In the genomic region with DNA sequence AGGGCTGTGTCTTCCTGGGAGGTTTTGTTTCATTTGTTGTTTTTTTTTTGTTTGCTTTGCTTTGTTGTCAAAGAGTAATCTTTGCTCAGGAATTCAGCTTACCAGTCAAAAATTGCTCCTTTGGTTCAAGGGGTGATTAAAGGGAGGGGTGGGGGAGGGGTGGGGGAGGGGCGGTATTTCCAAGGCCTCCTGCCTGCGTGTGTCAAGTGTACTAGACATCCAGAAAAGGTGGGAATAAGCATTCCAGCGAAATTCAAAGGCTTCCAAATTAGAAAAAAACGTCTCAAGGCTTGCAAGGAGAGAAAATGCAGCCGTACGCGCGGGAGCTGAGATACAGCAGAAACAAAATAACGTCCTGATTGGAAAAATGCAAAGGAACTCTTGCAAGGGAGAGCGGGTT, we compare ENCODE assay signal across 8 mouse cellular contexts. TPM values are rescaled to one million over a fixed set of nuclear protein-coding genes. Genes with fewer than 3 reads are reported as not detected.
A peak's percentile ranks its signal among the peaks of the same experiment; 100 is the strongest.
DNase-seq lines count a peak whose midpoint lies in the region; ATAC-seq and TF ChIP-seq lines count a peak whose summit lies in the region.

No protein-coding gene starts in this region.

- ATAC-seq in heart, postnatal 0 days (ENCODE audit: insufficient read depth, low read depth) = no peak
- ATAC-seq in midbrain, embryonic 14.5 days (ENCODE audit: low FRiP score, low TSS enrichment) = no peak
- no peak for ATAC-seq in monocyte, adult 5-6 weeks (replicated peaks; ENCODE audit: insufficient number of reproducible peaks, low FRiP score, low TSS enrichment, poor library complexity, severe bottlenecking)

- no peak for TF ChIP-seq EP300 in heart, postnatal 0 days (IDR thresholded peaks at IDR 0.05; ENCODE audit: low read depth)

- H3K9me3 ChIP-seq in heart, postnatal 0 days (replicated peaks; ENCODE audit: control insufficient read depth, low read length) = no peaks in the 10 kb centered on the region
- H3K9me3 ChIP-seq in hindbrain, embryonic 10.5 days = no peaks in the 10 kb centered on the region
- no peaks in the 10 kb centered on the region for H3K9me3 ChIP-seq in midbrain, embryonic 14.5 days (ENCODE audit: control insufficient read depth, low read length)

- H3K27ac ChIP-seq in heart, postnatal 0 days (ENCODE audit: low read depth) = peak overlapping the region; percentile 75
- H3K27ac ChIP-seq in brown adipose tissue, adult 24 weeks (replicated peaks; ENCODE audit: low read depth, low read length) = no peak overlapping the region
- peak overlapping the region; percentile 81 for H3K27ac ChIP-seq in hindbrain, embryonic 10.5 days
- peak overlapping the region; percentile 78 for H3K27ac ChIP-seq in midbrain, embryonic 14.5 days (replicated peaks; ENCODE audit: low read depth, low read length)

- no peaks in the 10 kb centered on the region for H3K27me3 ChIP-seq in heart, postnatal 0 days (ENCODE audit: control insufficient read depth, insufficient read depth, low read length)
- H3K27me3 ChIP-seq in hindbrain, embryonic 10.5 days (ENCODE audit: insufficient read depth, poor library complexity, severe bottlenecking) = no peaks in the 10 kb centered on the region
- H3K27me3 ChIP-seq in midbrain, embryonic 14.5 days (ENCODE audit: control insufficient read depth, insufficient read depth, low read length) = no peaks in the 10 kb centered on the region

- peak overlapping the region; percentile 63 for H3K4me2 ChIP-seq in heart, postnatal 0 days (ENCODE audit: low read depth, low read length)
- H3K4me2 ChIP-seq in midbrain, embryonic 14.5 days (ENCODE audit: low read length) = peak overlapping the region; percentile 47

- no peaks in the 10 kb centered on the region for H3K36me3 ChIP-seq in heart, postnatal 0 days (replicated peaks; ENCODE audit: control insufficient read depth, insufficient read depth, low read length)
- H3K36me3 ChIP-seq in hindbrain, embryonic 10.5 days = no peaks in the 10 kb centered on the region
- H3K36me3 ChIP-seq in midbrain, embryonic 14.5 days (ENCODE audit: control insufficient read depth, insufficient read depth, low read length) = no peaks in the 10 kb centered on the region

- peaks cover 12% of the 10 kb centered on the region; the same call in 1 of the 2 replicates for H3K4me1 ChIP-seq in heart, postnatal 0 days (ENCODE audit: control insufficient read depth, insufficient read depth)
- no peaks in the 10 kb centered on the region for H3K4me1 ChIP-seq in brown adipose tissue, adult 24 weeks (ENCODE audit: control insufficient read depth, insufficient read depth, insufficient read length, low read length)
- H3K4me1 ChIP-seq in hindbrain, embryonic 10.5 days (replicated peaks) = peaks cover 11% of the 10 kb centered on the region
- peaks cover 15% of the 10 kb centered on the region for H3K4me1 ChIP-seq in midbrain, embryonic 14.5 days (ENCODE audit: control insufficient read depth, insufficient read depth, low read length)

- TF ChIP-seq CTCF in heart, postnatal 0 days (IDR thresholded peaks at IDR 0.05; ENCODE audit: low read depth) = no peak

- intact Hi-C loops in heart, postnatal 10 days (cut with DNase I) = no loop called here

- WGBS in heart, postnatal 0 days = 13% methylated on average over 10 of the region's 10 CpGs
- 33% methylated on average over 10 of the region's 10 CpGs for WGBS in hindbrain, embryonic 10.5 days
- WGBS in midbrain, embryonic 14.5 days = 6% methylated on average over 10 of the region's 10 CpGs

- DNase-seq in heart, postnatal 0 days (ENCODE audit: low spot score) = no peak
- no peak for DNase-seq in heart, postnatal 10 days
- no peak for DNase-seq in hindbrain, embryonic 10.5 days (ENCODE audit: low spot score)
- DNase-seq in midbrain, embryonic 14.5 days = no peak
- DNase-seq in right cerebral cortex, postnatal 36 days (ENCODE audit: low spot score in 2 of 2) = no peak
- no peak for DNase-seq in urinary bladder, adult 2 months (ENCODE audit: low spot score)

- H3K9ac ChIP-seq in heart, postnatal 0 days (replicated peaks; ENCODE audit: low read depth, low read length) = 0 out of 2 replicates have a peak overlapping the region, but pooled peaks have one; percentile 14
- H3K9ac ChIP-seq in midbrain, embryonic 14.5 days (replicated peaks; ENCODE audit: low read length) = peak overlapping the region; percentile 52

- H3K4me3 ChIP-seq in heart, postnatal 0 days (ENCODE audit: low read depth, low read length) = peak overlapping the region; percentile 31
- peak overlapping the region; percentile 0 for H3K4me3 ChIP-seq in brown adipose tissue, adult 24 weeks (ENCODE audit: insufficient read depth, low read depth, low read length)
- peak overlapping the region; percentile 24 for H3K4me3 ChIP-seq in hindbrain, embryonic 10.5 days
- no peak overlapping the region for H3K4me3 ChIP-seq in midbrain, embryonic 14.5 days (replicated peaks; ENCODE audit: low read depth, low read length)

RNA-seq across cellular contexts. Expression of a gene that starts 5.0 kb away (rescaled TPM):
- total RNA-seq in heart, postnatal 0 days (2014; rRNA removed; ENCODE audit: low replicate concordance) = not detected in 2 replicates
- polyA plus RNA-seq in heart, postnatal 0 days (2015; fragmentation: Nextera tagmentation; extraction: Ambion mirVana) = 0.14 and 0.40 TPM in 2 replicates
- under 1 TPM; 0.87 to 0.98 TPM for total RNA-seq in heart, postnatal 10 days (2021)
- polyA plus RNA-seq in brown adipose tissue, adult 24 weeks (2012; ENCODE audit: insufficient read depth, insufficient read length, missing spikeins) = 1.0 and 1.7 TPM in 2 replicates
- 0.22 and 0.38 TPM in 2 replicates for polyA plus RNA-seq in hindbrain, embryonic 10.5 days (2016; fragmentation: Nextera tagmentation; extraction: Ambion mirVana)
- polyA plus RNA-seq in midbrain, embryonic 14.5 days (2014; fragmentation: Nextera tagmentation; extraction: Ambion mirVana) = 0.62 and 1.0 TPM in 2 replicates
- total RNA-seq in monocyte, adult 5-6 weeks (2017) = 60.8 to 97.0 TPM (median 66.2 TPM) in 3 replicates
- polyA plus RNA-seq in urinary bladder, adult 2 months (2012; rRNA removed) = 1.6 and 3.3 TPM in 2 replicates
